Mouse (Mus musculus) T-helper 1 cell (primary cell): Measurements from ENCODE around the gene Gm38392.
"Not testable (repeated sequence)": the region's sequence is repeated elsewhere in the genome, so short reads cannot be mapped to it uniquely, and the experiment has no call there.

Experiments
- in situ Hi-C: fragments of 300-600 bp; cut with MboI, MseI; formaldehyde crosslinking; loops from one replicate; pipeline ENCODE4 v1.15.1; 2025; ENCODE audit warnings: high pct_unique_total_duplicates

Gm38392 gene

DNA sequence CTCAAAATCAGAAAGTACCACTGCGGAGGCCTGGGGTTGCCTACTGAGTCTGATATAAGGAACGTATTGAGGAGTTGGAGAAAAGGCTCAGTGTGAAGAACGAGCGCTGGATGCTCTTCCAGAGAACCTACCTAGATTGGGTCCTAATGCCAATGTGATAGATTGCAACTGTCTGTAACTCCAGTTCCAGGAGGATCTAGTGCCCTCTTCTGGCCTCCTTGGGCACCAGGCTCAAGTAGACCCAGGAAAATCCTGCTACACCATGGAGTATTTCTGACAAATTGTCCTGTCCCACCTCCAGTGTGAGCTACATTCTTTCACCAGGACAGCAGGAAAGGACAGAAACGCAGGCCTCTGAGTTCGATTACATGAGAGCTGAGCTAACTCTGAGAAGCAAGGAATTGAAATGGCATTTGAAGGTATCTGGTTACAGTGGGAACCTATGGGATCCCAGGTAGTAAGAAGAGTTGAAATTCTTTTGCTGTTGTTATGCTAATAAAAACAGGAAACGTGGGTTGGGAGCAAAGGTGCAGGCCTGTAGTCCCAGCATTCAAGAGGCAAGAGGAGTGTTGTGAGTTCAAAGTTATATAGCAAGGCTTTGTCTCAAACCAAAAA, 10.4 kb downstream of the Gm38392 start:
- in situ Hi-C loops: no loop called here

- in situ Hi-C loops: no loop called here
These were observed 10.9 kb downstream of the Gm38392 start for GRCm38 (mm10) chr3:88276121-88276520.

DNA sequence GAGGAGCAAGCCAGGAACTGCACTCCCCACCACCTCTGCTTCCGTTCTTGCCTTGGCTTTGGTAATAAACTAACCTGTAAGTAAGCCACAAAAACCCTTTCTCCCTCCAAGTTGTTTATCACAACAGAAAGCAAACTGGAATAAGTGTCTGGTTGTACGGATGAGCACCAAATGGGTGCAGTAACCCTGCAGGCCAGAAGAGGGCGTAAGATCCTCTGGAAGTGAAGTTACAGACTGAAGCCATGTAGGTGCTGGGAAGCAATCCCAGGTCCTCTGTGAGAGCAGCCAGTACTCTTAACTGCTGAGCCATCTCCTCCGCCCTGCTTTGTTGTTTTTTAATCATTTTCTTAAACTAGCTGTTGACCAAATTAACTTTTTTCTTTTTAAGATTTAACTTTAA, 13.0 kb downstream of the Gm38392 start:
- in situ Hi-C loops: no loop called here

DNA sequence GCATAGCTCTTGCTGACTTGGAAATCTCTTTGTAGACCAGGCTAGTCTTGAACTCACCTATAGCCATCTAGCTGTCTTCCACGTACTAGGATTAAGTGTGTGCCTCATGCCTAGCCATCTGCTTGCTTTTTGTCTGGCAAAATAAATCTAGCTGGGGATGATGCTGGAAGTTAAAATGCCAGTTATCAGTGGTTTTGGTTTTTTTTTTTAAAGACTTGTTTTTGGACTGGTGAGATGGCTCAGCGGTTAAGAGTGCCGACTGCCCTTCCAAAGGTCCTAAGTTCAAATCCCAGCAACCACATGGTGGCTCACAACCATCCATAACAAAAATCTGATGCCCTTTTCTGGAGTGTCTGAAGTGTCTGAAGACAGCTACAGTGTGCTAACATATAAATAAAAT, 15.2 kb downstream of the Gm38392 start:
- in situ Hi-C loops: no loop called here

DNA sequence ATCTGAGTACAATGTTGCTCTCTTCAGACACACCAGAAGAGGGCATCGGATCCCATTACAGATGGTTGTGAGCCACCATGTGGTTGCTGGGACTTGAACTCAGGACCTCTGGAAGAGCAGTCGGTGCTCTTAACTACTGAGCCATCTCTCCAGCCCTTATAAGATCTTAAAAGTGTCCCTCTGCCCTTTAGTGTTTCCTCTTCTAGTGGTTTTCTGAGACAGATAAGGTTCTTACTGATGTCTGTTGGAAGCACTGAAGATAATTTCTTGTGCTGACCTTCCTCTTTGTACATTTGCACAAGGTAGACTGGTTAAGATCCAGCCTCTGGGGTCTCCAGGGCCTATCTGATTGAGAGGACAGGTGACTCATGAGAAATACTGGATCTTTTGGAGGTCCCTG, 15.7 kb downstream of the Gm38392 start:
- in situ Hi-C loops: not testable (repeated sequence)

- in situ Hi-C loops: no loop called here
These were observed 18.0 kb downstream of the Gm38392 start for GRCm38 (mm10) chr3:88268991-88269390.

DNA sequence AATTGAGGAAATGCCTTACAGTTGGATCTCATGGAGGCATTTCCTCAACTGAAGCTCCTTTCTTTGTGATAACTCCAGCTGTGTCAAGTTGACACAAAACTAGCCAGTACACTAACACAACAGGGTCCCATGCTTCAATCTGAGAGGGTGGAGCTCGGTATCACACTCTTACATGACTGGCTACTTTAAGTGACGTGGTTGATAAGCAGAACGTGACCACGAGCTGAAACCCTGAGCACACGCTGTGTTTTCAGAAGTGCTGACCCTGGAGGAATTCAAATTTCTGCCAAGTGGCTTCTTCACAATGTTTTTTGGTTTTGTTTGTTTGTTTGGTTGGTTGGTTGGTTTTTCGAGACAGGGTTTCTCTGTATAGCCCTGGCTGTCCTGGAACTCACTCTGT, 19.0 kb downstream of the Gm38392 start:
- in situ Hi-C loops: not testable (repeated sequence)

- in situ Hi-C loops: no loop called here
These were observed 24.7 kb downstream of the Gm38392 start for GRCm38 (mm10) chr3:88262346-88262745.

DNA sequence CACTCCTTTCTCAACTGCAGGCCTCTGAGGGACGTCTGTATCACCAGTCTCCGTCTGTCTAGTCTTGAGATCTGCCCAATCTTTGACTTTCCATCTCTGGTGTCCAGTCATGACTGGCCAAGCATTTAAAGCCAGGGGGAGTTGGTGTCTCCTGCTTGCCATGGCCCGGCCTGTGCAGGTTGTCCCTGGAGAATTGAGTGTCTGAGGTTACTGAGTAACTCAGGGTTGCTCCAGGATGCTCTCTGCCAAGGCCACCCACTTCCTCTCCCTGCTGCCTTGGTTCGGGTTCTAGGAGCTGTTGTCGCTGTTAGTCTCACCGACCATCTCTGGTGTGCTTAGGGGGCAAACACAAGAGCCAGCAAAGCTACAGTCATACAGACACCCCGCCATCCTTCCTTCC, 30.6 kb downstream of the Gm38392 start:
- in situ Hi-C loops: no loop called here

DNA sequence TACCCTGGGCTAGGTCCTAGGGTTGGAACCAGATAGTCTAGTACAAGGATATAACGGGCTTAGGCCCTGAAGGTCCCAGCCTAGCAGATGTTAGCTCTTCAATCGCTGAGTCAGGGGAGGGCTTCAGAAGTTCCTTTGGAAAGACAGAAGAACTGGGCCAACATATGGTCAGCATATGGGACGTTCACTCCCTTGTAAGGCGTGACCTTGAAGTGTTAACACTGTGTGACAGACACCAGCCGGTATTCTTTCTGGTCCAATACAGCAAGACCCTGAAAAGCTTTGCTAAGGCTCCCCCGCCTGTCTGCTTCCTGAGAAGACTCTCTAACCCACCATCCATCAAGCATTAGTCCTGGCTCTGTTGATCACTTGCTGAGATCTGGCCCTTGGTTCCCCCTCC, 31.1 kb downstream of the Gm38392 start:
- in situ Hi-C loops: no loop called here

- in situ Hi-C loops: no loop called here
These were observed 32.6 kb downstream of the Gm38392 start, which contains the start of gene Rhbg for GRCm38 (mm10) chr3:88254268-88254926. Rhbg (minus strand) TSS chr3:88254709.

GRCm38 (mm10) chr3:88252739-88253138, 34.3 kb downstream of the Gm38392 start:
- in situ Hi-C loops: no loop called here

- in situ Hi-C loops: loop anchor here (10.0 kb wide), 1 partner anchor 694 kb away; no protein-coding TSS in a partner anchor
These were observed 38.6 kb downstream of the Gm38392 start for GRCm38 (mm10) chr3:88248406-88248805.

- in situ Hi-C loops: loop anchor here (10.0 kb wide), 1 partner anchor 693 kb away; no protein-coding TSS in a partner anchor
These were observed 39.3 kb downstream of the Gm38392 start for GRCm38 (mm10) chr3:88247666-88248065.

DNA sequence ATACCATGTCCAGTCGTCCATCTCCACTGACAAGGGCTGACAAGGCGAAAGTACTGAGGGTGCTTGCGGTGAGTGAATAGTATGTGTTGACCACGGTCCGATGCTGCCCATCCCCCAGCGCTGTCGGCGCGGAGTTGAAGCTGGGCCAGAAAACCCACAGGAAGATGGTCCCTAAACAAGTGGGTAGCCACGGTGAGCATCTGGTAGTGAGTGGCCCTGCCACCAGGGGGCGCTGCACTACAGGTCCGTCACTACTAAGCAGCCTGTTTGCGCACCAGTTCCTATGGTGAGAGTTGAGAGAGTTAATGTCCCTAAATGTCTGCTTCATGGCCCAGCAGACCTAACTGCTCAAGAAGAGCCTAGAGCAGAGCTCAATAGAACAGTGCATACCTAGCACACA, 41.2 kb downstream of the Gm38392 start:
- in situ Hi-C loops: loop anchor here (10.0 kb wide), 1 partner anchor 691 kb away; no protein-coding TSS in a partner anchor

- in situ Hi-C loops: loop anchor here (5.0 to 10.0 kb wide), 3 partner anchors 52 to 689 kb away; no protein-coding TSS in a partner anchor
These were observed 42.9 kb downstream of the Gm38392 start for GRCm38 (mm10) chr3:88244071-88244470.

GRCm38 (mm10) chr3:88242531-88242930, 44.5 kb downstream of the Gm38392 start:
- in situ Hi-C loops: loop anchor here (5.0 to 10.0 kb wide), 3 partner anchors 50 to 688 kb away; no protein-coding TSS in a partner anchor

- in situ Hi-C loops: loop anchor here (5.0 to 10.0 kb wide), 3 partner anchors 49 to 686 kb away; no protein-coding TSS in a partner anchor
These were observed 45.8 kb downstream of the Gm38392 start for GRCm38 (mm10) chr3:88241045-88241786.

- in situ Hi-C loops: no loop called here
These were observed 47.6 kb downstream of the Gm38392 start for GRCm38 (mm10) chr3:88239446-88239845.

GRCm38 (mm10) chr3:88238866-88239391, 48.1 kb downstream of the Gm38392 start:
- in situ Hi-C loops: no loop called here

DNA sequence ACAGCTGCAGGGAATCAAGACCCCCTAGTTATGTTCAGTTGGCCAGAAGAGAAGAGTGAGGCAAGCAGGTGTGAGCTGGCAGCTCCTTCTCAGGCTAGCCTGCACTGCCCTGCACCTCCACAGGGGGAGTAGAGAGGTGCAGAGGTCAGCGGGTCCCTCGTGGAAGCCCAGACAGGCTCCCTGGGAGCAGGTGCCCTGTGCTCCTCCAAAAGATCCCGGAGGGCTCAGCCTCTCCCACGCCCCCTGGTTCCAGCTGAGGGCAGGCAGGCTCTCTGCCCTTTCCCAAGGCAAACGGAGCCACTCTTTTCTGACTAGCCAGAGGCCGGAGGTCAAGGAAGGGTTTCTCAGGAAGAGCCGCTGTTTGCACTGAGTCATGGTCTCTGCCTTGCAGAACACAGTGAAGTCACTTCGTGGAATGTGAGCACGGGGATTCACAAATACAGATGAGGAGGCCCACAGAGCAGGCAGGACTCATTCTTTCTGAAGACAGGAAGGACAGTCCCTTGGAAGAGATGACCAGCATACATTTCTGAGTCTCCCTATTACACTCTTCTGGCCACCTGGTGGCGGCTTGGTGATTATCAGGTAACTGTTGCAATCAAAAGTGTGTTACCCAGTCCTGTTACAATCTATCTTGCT, 49.3 kb downstream of the Gm38392 start:
- in situ Hi-C loops: no loop called here

DNA sequence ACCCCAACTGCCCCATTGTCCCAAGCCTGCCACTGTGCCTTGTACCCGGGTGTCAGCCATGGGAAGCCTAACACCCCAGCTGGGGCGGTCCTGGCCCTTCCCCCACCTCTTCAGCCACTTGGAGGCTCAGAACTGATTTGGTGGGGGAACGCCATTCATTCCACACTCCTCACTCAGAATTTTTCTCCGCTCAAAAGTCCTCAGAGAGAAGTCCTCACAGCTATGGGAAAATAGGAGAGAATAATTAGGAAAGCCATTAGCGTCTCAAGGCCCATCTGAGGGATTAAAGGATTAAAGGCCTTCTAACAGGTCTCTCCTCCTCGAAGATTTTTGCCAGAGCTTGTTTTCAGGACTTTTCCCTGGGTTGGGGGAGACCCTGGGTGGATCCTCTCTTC, 49.9 kb downstream of the Gm38392 start:
- in situ Hi-C loops: no loop called here
